Mouse (Mus musculus) frontal cortex, postnatal 25 days (tissue): ENCODE data around the gene Lgsn.
A peak's percentile ranks its signal among the peaks of the same experiment; 100 is the strongest.

Source experiments
- DNase-seq, 2 experiments: peaks; one replicate each; pipeline ENCODE4 v3.0.0; 2022; ENCODE audit warnings: low spot score in 2 of 2

The Lgsn gene

GRCm38 (mm10) chr1:31176101-31176500 lies at the start of gene Lgsn:
Gene Lgsn, plus strand, starts transcription at chr1:31176401.
- DNase-seq, result no peak

GRCm38 (mm10) chr1:31138387-31138786 lies 37.8 kb upstream of the Lgsn start:
- no peak for DNase-seq

- DNase-seq, result no peak
Observed at GRCm38 (mm10) chr1:31142288-31143094, 33.7 kb upstream of the Lgsn start.

GRCm38 (mm10) chr1:31143571-31143970 lies 32.6 kb upstream of the Lgsn start:
- DNase-seq, result no peak

- DNase-seq, result no peak
Observed at GRCm38 (mm10) chr1:31149671-31150070, 26.5 kb upstream of the Lgsn start.

GRCm38 (mm10) chr1:31150546-31150945 lies 25.7 kb upstream of the Lgsn start:
- DNase-seq, result no peak

GRCm38 (mm10) chr1:31152799-31153426 lies 23.3 kb upstream of the Lgsn start:
- DNase-seq, result no peak

GRCm38 (mm10) chr1:31153793-31154349 lies 22.3 kb upstream of the Lgsn start:
- DNase-seq, result no peak

GRCm38 (mm10) chr1:31156185-31156584 lies 20.0 kb upstream of the Lgsn start:
- DNase-seq, result no peak

- no peak for DNase-seq
Observed at GRCm38 (mm10) chr1:31156884-31157283, 19.3 kb upstream of the Lgsn start.

- no peak for DNase-seq
Observed at GRCm38 (mm10) chr1:31164527-31165189, 11.5 kb upstream of the Lgsn start.

- DNase-seq, result no peak
Observed at GRCm38 (mm10) chr1:31165326-31166121, 10.7 kb upstream of the Lgsn start.

GRCm38 (mm10) chr1:31175401-31175800 lies 800 bp upstream of the Lgsn start:
- no peak for DNase-seq

- no peak for DNase-seq
Observed at GRCm38 (mm10) chr1:31178264-31178663, 2.1 kb downstream of the Lgsn start.

- no peak for DNase-seq
Observed at GRCm38 (mm10) chr1:31190237-31190866, 14.2 kb downstream of the Lgsn start.

- DNase-seq, result no peak
Observed at GRCm38 (mm10) chr1:31195633-31196032, 19.4 kb downstream of the Lgsn start.

GRCm38 (mm10) chr1:31196959-31197358 lies 20.8 kb downstream of the Lgsn start:
- DNase-seq, result no peak

GRCm38 (mm10) chr1:31203771-31204170 lies 27.6 kb downstream of the Lgsn start:
- DNase-seq, result no peak

- DNase-seq, result no peak
Observed at GRCm38 (mm10) chr1:31205346-31205745, 29.1 kb downstream of the Lgsn start.

- DNase-seq, result no peak
Observed at GRCm38 (mm10) chr1:31205770-31206169, 29.6 kb downstream of the Lgsn start.

- peak in 1 of 2 experiments; percentile 22 for DNase-seq
Observed at GRCm38 (mm10) chr1:31210144-31210543, 33.9 kb downstream of the Lgsn start.
